Mouse (Mus musculus) effector memory CD4-positive, alpha-beta T cell, adult 7 months (primary cell): ENCODE measurements around the gene Mapk12. TPM values are rescaled to one million over a fixed set of nuclear protein-coding genes. Genes with fewer than 3 reads are reported as not detected.

Experiments used
- polyA plus RNA-seq: library from polyadenylated mRNA; unstranded; fragments of 100-300 nt; shearing (Covaris generic); gene quantifications from one replicate; pipeline ENCODE4 v1.2.1, GENCODE M21; 2017

Gene Mapk12
- polyA plus RNA-seq: 3.8 TPM

GRCm38 (mm10) chr15:89140659-89141252 is at the start of gene Mapk12:
Mapk12 (minus strand) TSS chr15:89140703.

GRCm38 (mm10) chr15:89180571-89181229 is 40.2 kb upstream of the Mapk12 start, which contains the start of gene Plxnb2:
Plxnb2 (minus strand) TSS chr15:89180788.

GRCm38 (mm10) chr15:89149271-89150040 is 9.0 kb upstream of the Mapk12 start, which contains the start of gene Mapk11:
Mapk11 (minus strand) TSS chr15:89149628.

GRCm38 (mm10) chr15:89128382-89129350 is 11.8 kb downstream of the Mapk12 start, which contains the start of gene Hdac10:
Hdac10 (minus strand) TSS chr15:89128700.

GRCm38 (mm10) chr15:89122649-89123366 is 17.7 kb downstream of the Mapk12 start, which contains the start of gene Tubgcp6:
Tubgcp6 (minus strand) TSS chr15:89123112.

GRCm38 (mm10) chr15:89088607-89089247 is 51.8 kb downstream of the Mapk12 start, which contains the start of gene Selenoo:
Selenoo (plus strand) TSS chr15:89089084.

Other genes with a start within 250 kb of the Mapk12 start
- gene Ttll8, start 186.3 kb downstream of the Mapk12 start, polyA plus RNA-seq: not detected
- gene Mlc1, start 161.7 kb downstream of the Mapk12 start, polyA plus RNA-seq: not detected
- not detected for gene Mov10l1, start 157.8 kb downstream of the Mapk12 start, polyA plus RNA-seq
- not detected for gene Panx2, start 81.0 kb downstream of the Mapk12 start, polyA plus RNA-seq
- 51.8 TPM for gene Trabd, start 65.6 kb downstream of the Mapk12 start, polyA plus RNA-seq
- 37.3 TPM for gene Selenoo, start 51.6 kb downstream of the Mapk12 start, polyA plus RNA-seq
- 17.4 TPM for gene Tubgcp6, start 17.6 kb downstream of the Mapk12 start, polyA plus RNA-seq
- 29.6 TPM for gene Hdac10, start 12.0 kb downstream of the Mapk12 start, polyA plus RNA-seq
- 27.4 TPM for gene Mapk11, start 8.9 kb upstream of the Mapk12 start, polyA plus RNA-seq
- 0.32 TPM for gene Plxnb2, start 40.1 kb upstream of the Mapk12 start, polyA plus RNA-seq
- gene Dennd6b, start 55.8 kb upstream of the Mapk12 start, polyA plus RNA-seq: 44.6 TPM
- gene Ppp6r2, start 70.8 kb upstream of the Mapk12 start, polyA plus RNA-seq: 16.7 TPM
- 99.5 TPM for gene Sbf1, start 174.6 kb upstream of the Mapk12 start, polyA plus RNA-seq
- gene Adm2, start 182.0 kb upstream of the Mapk12 start, polyA plus RNA-seq: not detected
- gene Miox, start 193.7 kb upstream of the Mapk12 start, polyA plus RNA-seq: 0.60 TPM
- gene Lmf2, start 215.0 kb upstream of the Mapk12 start, polyA plus RNA-seq: 42.8 TPM
- gene Ncaph2, start 215.0 kb upstream of the Mapk12 start, polyA plus RNA-seq: 144 TPM
- 3.4 TPM for gene Sco2, start 233.1 kb upstream of the Mapk12 start, polyA plus RNA-seq
- gene Tymp, start 236.3 kb upstream of the Mapk12 start, polyA plus RNA-seq: 1.5 TPM
- gene Odf3b, start 238.6 kb upstream of the Mapk12 start, polyA plus RNA-seq: not detected
- gene Klhdc7b, start 244.2 kb upstream of the Mapk12 start, polyA plus RNA-seq: not detected